Mouse (Mus musculus) small intestine, adult 2 months (tissue): ENCODE results near the gene Rdm1.
"Not testable (repeated sequence)": the region's sequence is repeated elsewhere in the genome, so short reads cannot be mapped to it uniquely, and the experiment has no call there.

Experiments used
- CTCF ChIP-seq: fragments of 200-500 bp; IDR thresholded peaks from 2 replicates; pipeline ENCODE4 v1.5.1; 2012; ENCODE audit warnings: low read depth, mild to moderate bottlenecking, control low read depth, inconsistent platforms, low read length, moderate library complexity, mixed read lengths; ENCODE audit not compliant: insufficient replicate concordance, insufficient read length; ENCODE audit errors: extremely low read depth
- POLR2A ChIP-seq: fragments of 200-500 bp; IDR thresholded peaks from 2 replicates; pipeline ENCODE4 v1.6.1; 2012; ENCODE audit warnings: low read depth, mild to moderate bottlenecking, control low read depth, inconsistent platforms, low read length, moderate library complexity

- not testable (repeated sequence) for TF ChIP-seq POLR2A, CTCF
Observed at GRCm38 (mm10) chr11:101620022-101620655, 6.9 kb upstream of the Rdm1 start.
